Mouse (Mus musculus): ENCODE results near the gene Slc38a9. TPM values are rescaled to one million over a fixed set of nuclear protein-coding genes. Genes with fewer than 3 reads are reported as not detected.
"Not testable (repeated sequence)": the region's sequence is repeated elsewhere in the genome, so short reads cannot be mapped to it uniquely, and the experiment has no call there.

Slc38a9 gene
- polyA plus RNA-seq, 1 experiment from 2014 or later = 31.6 TPM

- Histone ChIP-seq H3K9me3 (no peaks in the 10 kb centered on the region), H3K4me3 (replicated peaks) (no peak overlapping the region), H3K4me2 (replicated peaks) (no peak overlapping the region), H3K9ac (replicated peaks) (no peak overlapping the region), H3K27me3 (no peaks in the 10 kb centered on the region), H3K4me1 (replicated peaks) (no peaks in the 10 kb centered on the region), H3K36me3 (peaks cover 22% of the 10 kb centered on the region), H3K27ac (no peak overlapping the region)
- WGBS = 95% methylated on average over 10 of the region's 10 CpGs
- no peak for ATAC-seq
Observed at GRCm38 (mm10) chr13:112692870-112693553, 32.5 kb downstream of the Slc38a9 start.

GRCm38 (mm10) chr13:112695526-112696240 lies 35.1 kb downstream of the Slc38a9 start:
- Histone ChIP-seq H3K9me3 (no peaks in the 10 kb centered on the region), H3K4me3 (replicated peaks) (no peak overlapping the region), H3K36me3 (peaks cover 37% of the 10 kb centered on the region), H3K4me2 (replicated peaks) (no peak overlapping the region), H3K9ac (replicated peaks) (no peak overlapping the region), H3K4me1 (replicated peaks) (no peaks in the 10 kb centered on the region), H3K27me3 (no peaks in the 10 kb centered on the region), H3K27ac (no peak overlapping the region)
- ATAC-seq = no peak
- WGBS = 96% methylated on average over 8 of the region's 8 CpGs

GRCm38 (mm10) chr13:112701256-112701655 lies 40.7 kb downstream of the Slc38a9 start:
- H3K9me3 ChIP-seq = no peaks in the 10 kb centered on the region
- peaks cover 43% of the 10 kb centered on the region for H3K36me3 ChIP-seq
- H3K27me3 ChIP-seq = no peaks in the 10 kb centered on the region
- H3K4me1 ChIP-seq (replicated peaks) = no peaks in the 10 kb centered on the region
- no peak for ATAC-seq
- no peak overlapping the region for H3K4me2 ChIP-seq (replicated peaks)
- H3K9ac ChIP-seq (replicated peaks) = no peak overlapping the region
- no peak overlapping the region for H3K27ac ChIP-seq
- 90% methylated on average over 8 of the region's 8 CpGs for WGBS
- no peak overlapping the region for H3K4me3 ChIP-seq (replicated peaks)

- H3K36me3 ChIP-seq = peaks cover 22% of the 10 kb centered on the region
- no peaks in the 10 kb centered on the region for H3K4me1 ChIP-seq (replicated peaks)
- H3K4me3 ChIP-seq (replicated peaks) = no peak overlapping the region
- H3K9ac ChIP-seq (replicated peaks) = no peak overlapping the region
- H3K27me3 ChIP-seq = no peaks in the 10 kb centered on the region
- ATAC-seq = no peak
- 91% methylated on average over 4 of the region's 4 CpGs for WGBS
- H3K27ac ChIP-seq = no peak overlapping the region
- no peak overlapping the region for H3K4me2 ChIP-seq (replicated peaks)
- H3K9me3 ChIP-seq = no peaks in the 10 kb centered on the region
Observed at GRCm38 (mm10) chr13:112706351-112706750, 45.8 kb downstream of the Slc38a9 start.

GRCm38 (mm10) chr13:112720078-112720736 lies 59.7 kb downstream of the Slc38a9 start:
- H3K36me3 ChIP-seq = peaks cover 12% of the 10 kb centered on the region
- no peak overlapping the region for H3K9ac ChIP-seq (replicated peaks)
- no peak for ATAC-seq
- H3K27ac ChIP-seq = no peak overlapping the region
- H3K4me1 ChIP-seq (replicated peaks) = peaks cover 9% of the 10 kb centered on the region
- no peaks in the 10 kb centered on the region for H3K27me3 ChIP-seq
- H3K9me3 ChIP-seq = no peaks in the 10 kb centered on the region
- 92% methylated on average over 15 of the region's 15 CpGs for WGBS
- no peak overlapping the region for H3K4me2 ChIP-seq (replicated peaks)
- no peak overlapping the region for H3K4me3 ChIP-seq (replicated peaks)

- Histone ChIP-seq H3K27ac (peak overlapping the region; percentile 22; the same call in 1 of the 2 replicates), H3K4me1 (replicated peaks) (peaks cover 9% of the 10 kb centered on the region), H3K4me2 (replicated peaks) (no peak overlapping the region), H3K36me3 (peaks cover 12% of the 10 kb centered on the region), H3K27me3 (no peaks in the 10 kb centered on the region), H3K9ac (replicated peaks) (0 out of 2 replicates have a peak overlapping the region, but pooled peaks have one; percentile 8), H3K4me3 (replicated peaks) (no peak overlapping the region), H3K9me3 (no peaks in the 10 kb centered on the region)
- WGBS = 8% methylated on average over 9 of the region's 9 CpGs
- no peak for ATAC-seq
Observed at GRCm38 (mm10) chr13:112721946-112722729, 61.6 kb downstream of the Slc38a9 start.

- not testable (repeated sequence) for H3K4me3 ChIP-seq (replicated peaks); H3K4me2 ChIP-seq (replicated peaks); H3K4me1 ChIP-seq (replicated peaks); ATAC-seq; H3K27me3 ChIP-seq; H3K27ac ChIP-seq; H3K9ac ChIP-seq (replicated peaks); H3K9me3 ChIP-seq
- peaks cover 12% of the 10 kb centered on the region for H3K36me3 ChIP-seq
Observed at GRCm38 (mm10) chr13:112724260-112724659, 63.7 kb downstream of the Slc38a9 start.

GRCm38 (mm10) chr13:112726002-112726401 lies 65.5 kb downstream of the Slc38a9 start:
- no peak overlapping the region for H3K27ac ChIP-seq
- no peak overlapping the region for H3K9ac ChIP-seq (replicated peaks)
- no peaks in the 10 kb centered on the region for H3K9me3 ChIP-seq
- H3K4me1 ChIP-seq (replicated peaks) = peaks cover 9% of the 10 kb centered on the region
- no peak overlapping the region for H3K4me2 ChIP-seq (replicated peaks)
- WGBS = 91% methylated on average over 3 of the region's 3 CpGs
- no peaks in the 10 kb centered on the region for H3K27me3 ChIP-seq
- ATAC-seq = no peak
- H3K4me3 ChIP-seq (replicated peaks) = no peak overlapping the region
- H3K36me3 ChIP-seq = peaks cover 10% of the 10 kb centered on the region

- H3K4me3 ChIP-seq (replicated peaks) = no peak overlapping the region
- H3K9me3 ChIP-seq = no peaks in the 10 kb centered on the region
- H3K36me3 ChIP-seq = peaks cover 23% of the 10 kb centered on the region
- H3K27me3 ChIP-seq = no peaks in the 10 kb centered on the region
- no peak overlapping the region for H3K9ac ChIP-seq (replicated peaks)
- no peak for ATAC-seq
- H3K4me1 ChIP-seq (replicated peaks) = no peaks in the 10 kb centered on the region
- no peak overlapping the region for H3K4me2 ChIP-seq (replicated peaks)
- WGBS = 90% methylated on average over 12 of the region's 12 CpGs
- no peak overlapping the region for H3K27ac ChIP-seq
Observed at GRCm38 (mm10) chr13:112733311-112733710, 72.8 kb downstream of the Slc38a9 start.

- H3K4me2 ChIP-seq (replicated peaks) = no peak overlapping the region
- 80% methylated on average over 14 of the region's 14 CpGs for WGBS
Observed at GRCm38 (mm10) chr13:112734906-112735713, 74.6 kb downstream of the Slc38a9 start.

GRCm38 (mm10) chr13:112736407-112736806 lies 75.9 kb downstream of the Slc38a9 start:
- Histone ChIP-seq H3K27me3 (no peaks in the 10 kb centered on the region), H3K27ac (no peak overlapping the region), H3K4me1 (replicated peaks) (no peaks in the 10 kb centered on the region), H3K4me2 (replicated peaks) (no peak overlapping the region), H3K36me3 (peaks cover 12% of the 10 kb centered on the region), H3K4me3 (replicated peaks) (no peak overlapping the region), H3K9ac (replicated peaks) (no peak overlapping the region), H3K9me3 (no peaks in the 10 kb centered on the region)
- 87% methylated on average over 10 of the region's 10 CpGs for WGBS
- no peak for ATAC-seq

More at GRCm38 (mm10) chr13:112734906-112735713, 74.6 kb downstream of the Slc38a9 start:
- no peak overlapping the region for H3K9ac ChIP-seq (replicated peaks)
- no peak overlapping the region for H3K27ac ChIP-seq
- no peak for ATAC-seq
- H3K36me3 ChIP-seq = peaks cover 18% of the 10 kb centered on the region
- H3K4me1 ChIP-seq (replicated peaks) = no peaks in the 10 kb centered on the region
- H3K4me3 ChIP-seq (replicated peaks) = no peak overlapping the region
- no peaks in the 10 kb centered on the region for H3K27me3 ChIP-seq
- no peaks in the 10 kb centered on the region for H3K9me3 ChIP-seq
